ENCODE assay signal across 29 mouse cellular contexts in genomic region chr10:107519216-107519615, GRCm38 (mm10). TPM values are rescaled to one million over a fixed set of nuclear protein-coding genes. Genes with fewer than 3 reads are reported as not detected.
"Had no signal": no experiment of that assay in that cellular context is flagged by ENCODE, and none has a peak within 500 bp of the region (broad histone marks: within the 10 kb centered on the region; RNA-seq: fewer than 3 reads in every experiment).

No protein-coding gene starts in this region.

- H3K9ac ChIP-seq: limb, embryonic 13.5 days; liver, embryonic 12.5 days; liver, embryonic 15.5 days; lung, embryonic 15.5 days; neural tube, embryonic 12.5 days; neural tube, embryonic 15.5 days had no signal

- ATAC-seq: liver, embryonic 12.5 days had no signal

- H3K27ac ChIP-seq: kidney, postnatal 0 days; limb, embryonic 10.5 days; limb, embryonic 13.5 days; liver, embryonic 12.5 days; liver, embryonic 15.5 days; lung, embryonic 15.5 days; midbrain, embryonic 10.5 days; neural tube, embryonic 12.5 days; neural tube, embryonic 15.5 days; stomach, postnatal 0 days had no signal

- DNase-seq: kidney, postnatal 25 days; layer of hippocampus, postnatal 36 days; liver; lung, adult 18-20 months; lung, postnatal 10 days; lung, postnatal 36 days; midbrain, embryonic 14.5 days; right cerebral cortex, adult 18-20 months; right cerebral cortex, postnatal 14 days; right cerebral cortex, postnatal 4 days; thymus, postnatal 25 days had no signal

- H3K4me1 ChIP-seq: limb, embryonic 13.5 days; liver, embryonic 12.5 days; liver, embryonic 15.5 days; lung, embryonic 15.5 days; megakaryocyte, embryonic 14.5 days; midbrain, embryonic 10.5 days; neural tube, embryonic 12.5 days; neural tube, embryonic 15.5 days had no signal

- H3K36me3 ChIP-seq: limb, embryonic 10.5 days; limb, embryonic 13.5 days; liver, embryonic 12.5 days; liver, embryonic 15.5 days; lung, embryonic 15.5 days; midbrain, embryonic 10.5 days; neural tube, embryonic 12.5 days; neural tube, embryonic 15.5 days had no signal

- H3K4me2 ChIP-seq: limb, embryonic 13.5 days; liver, embryonic 12.5 days; liver, embryonic 15.5 days; lung, embryonic 15.5 days; neural tube, embryonic 12.5 days; neural tube, embryonic 15.5 days had no signal

- H3K27me3 ChIP-seq: limb, embryonic 13.5 days; liver, embryonic 12.5 days; liver, embryonic 15.5 days; lung, embryonic 15.5 days; megakaryocyte, embryonic 14.5 days; neural tube, embryonic 12.5 days; neural tube, embryonic 15.5 days had no signal

- H3K9me3 ChIP-seq: limb, embryonic 10.5 days; limb, embryonic 13.5 days; liver, embryonic 12.5 days; liver, embryonic 15.5 days; lung, embryonic 15.5 days; midbrain, embryonic 10.5 days; neural tube, embryonic 12.5 days; neural tube, embryonic 15.5 days had no signal

- H3K4me3 ChIP-seq: limb, embryonic 10.5 days; limb, embryonic 13.5 days; liver, embryonic 12.5 days; liver, embryonic 15.5 days; lung, embryonic 15.5 days; megakaryocyte, embryonic 14.5 days; midbrain, embryonic 10.5 days; neural tube, embryonic 12.5 days; neural tube, embryonic 15.5 days had no signal

RNA-seq across cellular contexts. Expression of gene Myf6, which starts 24.7 kb away (rescaled TPM):
- total RNA-seq: layer of hippocampus, adult 8-10 months; layer of hippocampus, postnatal 10 days; layer of hippocampus, postnatal 36 days; left cerebral cortex, postnatal 14 days had no signal
- polyA plus RNA-seq: kidney, embryonic 14.5 days; kidney, postnatal 0 days; large intestine, adult 2 months; liver, embryonic 12.5 days; midbrain, embryonic 10.5 days; midbrain, embryonic 14.5 days; stomach, embryonic 14.5 days; stomach, postnatal 0 days had no signal

RNA-seq across cellular contexts. Expression of gene Myf5, which starts 33.3 kb away (rescaled TPM):
- total RNA-seq: layer of hippocampus, adult 8-10 months; layer of hippocampus, postnatal 10 days; layer of hippocampus, postnatal 36 days; left cerebral cortex, adult 8-10 months; left cerebral cortex, postnatal 14 days had no signal
- polyA plus RNA-seq: kidney, embryonic 14.5 days; large intestine, adult 2 months; midbrain, embryonic 14.5 days; stomach, postnatal 0 days had no signal
